In genomic region chr12:108274661-108275507, GRCm38 (mm10) we compare ENCODE assay signal across 8 mouse cellular contexts. TPM values are rescaled to one million over a fixed set of nuclear protein-coding genes. Genes with fewer than 3 reads are reported as not detected.
A peak's percentile ranks its signal among the peaks of the same experiment; 100 is the strongest.
DNase-seq lines count a peak whose midpoint lies in the region; ATAC-seq and TF ChIP-seq lines count a peak whose summit lies in the region.

Gene Ccdc85c, minus strand, starts transcription at chr12:108275425.

- no peaks in the 10 kb centered on the region for H3K9me3 ChIP-seq in kidney, embryonic 15.5 days (replicated peaks)
- H3K9me3 ChIP-seq in embryonic facial prominence, embryonic 13.5 days: no peaks in the 10 kb centered on the region
- H3K9me3 ChIP-seq in heart, embryonic 13.5 days: no peaks in the 10 kb centered on the region
- H3K9me3 ChIP-seq in lung, postnatal 0 days (ENCODE audit: low read length): no peaks in the 10 kb centered on the region

- TF ChIP-seq CTCF in lung, postnatal 0 days (IDR thresholded peaks at IDR 0.05): peak; percentile 40; the same call in 1 of the 2 replicates

- H3K4me3 ChIP-seq in kidney, embryonic 15.5 days (replicated peaks): peak within 1 kb of the TSS; percentile 81
- H3K4me3 ChIP-seq in embryonic facial prominence, embryonic 13.5 days: peak within 1 kb of the TSS; percentile 66
- H3K4me3 ChIP-seq in heart, embryonic 13.5 days: peak within 1 kb of the TSS; percentile 81
- H3K4me3 ChIP-seq in lung, postnatal 0 days (ENCODE audit: low read depth, low read length): peak within 1 kb of the TSS; percentile 69

- peak within 1 kb of the TSS; percentile 87 for H3K27ac ChIP-seq in kidney, embryonic 15.5 days
- H3K27ac ChIP-seq in embryonic facial prominence, embryonic 13.5 days: peak within 1 kb of the TSS; percentile 86
- peak within 1 kb of the TSS; percentile 80 for H3K27ac ChIP-seq in heart, embryonic 13.5 days (replicated peaks)
- peak within 1 kb of the TSS; percentile 91 for H3K27ac ChIP-seq in lung, postnatal 0 days (ENCODE audit: low read length)

- ATAC-seq in kidney, embryonic 15.5 days (replicated peaks; ENCODE audit: low FRiP score): 0 out of 2 replicates have a peak, but pooled peaks have one; percentile 1
- ATAC-seq in embryonic facial prominence, embryonic 13.5 days (ENCODE audit: insufficient number of reproducible peaks, insufficient read depth, low FRiP score, low TSS enrichment, low read depth): no peak; the same call in 1 of the 2 replicates
- ATAC-seq in heart, embryonic 13.5 days (ENCODE audit: extremely low read depth, insufficient number of reproducible peaks, low FRiP score, low TSS enrichment): peak; percentile 4
- ATAC-seq in lung, postnatal 0 days: no peak; the same call in none of the 2 replicates

- H3K4me1 ChIP-seq in kidney, embryonic 15.5 days: peaks cover 81% of the 10 kb centered on the region
- H3K4me1 ChIP-seq in embryonic facial prominence, embryonic 13.5 days: peaks cover 74% of the 10 kb centered on the region
- peaks cover 73% of the 10 kb centered on the region for H3K4me1 ChIP-seq in heart, embryonic 13.5 days
- peaks cover 22% of the 10 kb centered on the region for H3K4me1 ChIP-seq in lung, postnatal 0 days (ENCODE audit: insufficient read depth, low read depth, low read length)

- DNase-seq in kidney, adult 11 months: no peak
- no peak for DNase-seq in adrenal gland, adult 8-10 months
- no peak for DNase-seq in large intestine, adult 2 months (ENCODE audit: low read depth, low spot score)
- DNase-seq in lung, postnatal 0 days (ENCODE audit: low spot score): peak; percentile 41
- DNase-seq in right cerebral cortex, postnatal 4 days: peak; percentile 57

- peaks cover 15% of the 10 kb centered on the region; the same call in 1 of the 2 replicates for H3K27me3 ChIP-seq in kidney, embryonic 15.5 days
- H3K27me3 ChIP-seq in embryonic facial prominence, embryonic 13.5 days: no peaks in the 10 kb centered on the region
- H3K27me3 ChIP-seq in heart, embryonic 13.5 days (replicated peaks): peaks cover 30% of the 10 kb centered on the region
- no peaks in the 10 kb centered on the region for H3K27me3 ChIP-seq in lung, postnatal 0 days (replicated peaks; ENCODE audit: insufficient read depth, low read length)

- H3K4me2 ChIP-seq in kidney, embryonic 15.5 days: peak within 1 kb of the TSS; percentile 97
- peak within 1 kb of the TSS; percentile 97 for H3K4me2 ChIP-seq in embryonic facial prominence, embryonic 13.5 days
- peak within 1 kb of the TSS; percentile 96 for H3K4me2 ChIP-seq in heart, embryonic 13.5 days
- H3K4me2 ChIP-seq in lung, postnatal 0 days (replicated peaks; ENCODE audit: low read depth, low read length): peak within 1 kb of the TSS; percentile 98

- no peaks in the 10 kb centered on the region for H3K36me3 ChIP-seq in kidney, embryonic 15.5 days
- 0 out of 2 replicates have a peak, but pooled peaks cover 5% of the 10 kb centered on the region for H3K36me3 ChIP-seq in embryonic facial prominence, embryonic 13.5 days
- H3K36me3 ChIP-seq in heart, embryonic 13.5 days: no peaks in the 10 kb centered on the region
- no peaks in the 10 kb centered on the region for H3K36me3 ChIP-seq in lung, postnatal 0 days (ENCODE audit: insufficient read depth, low read length)

- peak within 1 kb of the TSS; percentile 73 for H3K9ac ChIP-seq in kidney, embryonic 15.5 days
- H3K9ac ChIP-seq in embryonic facial prominence, embryonic 13.5 days: peak within 1 kb of the TSS; percentile 79
- H3K9ac ChIP-seq in heart, embryonic 13.5 days: peak within 1 kb of the TSS; percentile 88
- H3K9ac ChIP-seq in lung, postnatal 0 days (replicated peaks; ENCODE audit: low read depth): peak within 1 kb of the TSS; percentile 66

- TF ChIP-seq EP300 in lung, postnatal 0 days (IDR thresholded peaks at IDR 0.05): no peak

- 0% methylated on average over 105 of the region's 120 CpGs for WGBS in kidney, embryonic 15.5 days
- WGBS in embryonic facial prominence, embryonic 13.5 days: under 1% methylated on average over 100 of the region's 120 CpGs
- under 1% methylated on average over 104 of the region's 120 CpGs for WGBS in heart, embryonic 13.5 days
- under 1% methylated on average over 119 of the region's 120 CpGs for WGBS in large intestine, adult 2 months
- WGBS in lung, postnatal 0 days: 2% methylated on average over 76 of the region's 120 CpGs

RNA-seq across cellular contexts. Expression of gene Ccdc85c, which starts in this region (rescaled TPM):
- polyA plus RNA-seq in kidney, embryonic 15.5 days (2015; fragmentation: Nextera tagmentation; extraction: Ambion mirVana): 7.7 and 8.1 TPM in 2 replicates
- 10 to 100 TPM; 24.6 to 36.3 (median 29.0) TPM for total RNA-seq in adrenal gland, adult 8-10 months (2022)
- polyA plus RNA-seq in embryonic facial prominence, embryonic 13.5 days (2015; fragmentation: Nextera tagmentation; extraction: Ambion mirVana): 6.3 and 6.6 TPM in 2 replicates
- 4.9 and 5.8 TPM in 2 replicates for polyA plus RNA-seq in heart, embryonic 13.5 days (2015; fragmentation: Nextera tagmentation; extraction: Ambion mirVana)
- polyA plus RNA-seq in large intestine, adult 2 months (2012; rRNA removed): 40.1 and 49.3 TPM in 2 replicates
- 4.1 and 4.5 TPM in 2 replicates for polyA plus RNA-seq in lung, postnatal 0 days (2015; fragmentation: Nextera tagmentation; extraction: Ambion mirVana)

Comparison
In these comparisons a context has a peak if more than half of its experiments do, and no peak if none do; other contexts are left out.
1. ATAC-seq: peak in kidney, embryonic 15.5 days (single experiment) and heart, embryonic 13.5 days (single experiment); none in embryonic facial prominence, embryonic 13.5 days (single experiment) and lung, postnatal 0 days (single experiment).
2. DNase-seq: peak in lung, postnatal 0 days (single experiment) and right cerebral cortex, postnatal 4 days (single experiment); none in kidney, adult 11 months (single experiment), adrenal gland, adult 8-10 months (single experiment) and large intestine, adult 2 months (single experiment).
3. Peak in every context shown above with its lines, with median percentiles within 50 percentile points of each other: H3K27ac ChIP-seq, H3K4me2 ChIP-seq, H3K4me3 ChIP-seq and H3K9ac ChIP-seq.